Mouse (Mus musculus): Measurements from ENCODE around the gene Fbxo36. TPM values are rescaled to one million over a fixed set of nuclear protein-coding genes. Genes with fewer than 3 reads are reported as not detected.

Fbxo36 gene
- polyA plus RNA-seq, 1 experiment from 2014 or later = 7.0 TPM

GRCm38 (mm10) chr1:84918865-84919264 is 79.2 kb downstream of the Fbxo36 start:
- Histone ChIP-seq H3K4me1 (peaks cover 6% of the 10 kb centered on the region; the same call in 1 of the 2 replicates), H3K27ac (no peak overlapping the region), H3K9me3 (no peaks in the 10 kb centered on the region), H3K36me3 (no peaks in the 10 kb centered on the region), H3K4me3 (no peak overlapping the region), H3K27me3 (ENCODE audit: insufficient read depth, poor library complexity, severe bottlenecking) (no peaks in the 10 kb centered on the region)
- WGBS = 84% methylated on average over 3 of the region's 3 CpGs
- DNase-seq (ENCODE audit: low spot score) = no peak

GRCm38 (mm10) chr1:84923432-84923831 is 83.8 kb downstream of the Fbxo36 start:
- no peaks in the 10 kb centered on the region for H3K27me3 ChIP-seq (ENCODE audit: insufficient read depth, poor library complexity, severe bottlenecking)
- no peaks in the 10 kb centered on the region for H3K36me3 ChIP-seq
- no peak overlapping the region for H3K4me3 ChIP-seq
- no peaks in the 10 kb centered on the region for H3K9me3 ChIP-seq
- peaks cover 8% of the 10 kb centered on the region; the same call in 1 of the 2 replicates for H3K4me1 ChIP-seq
- DNase-seq (ENCODE audit: low spot score) = no peak
- WGBS = 60% methylated on average over 2 of the region's 2 CpGs
- H3K27ac ChIP-seq = no peak overlapping the region

GRCm38 (mm10) chr1:84924134-84924533 is 84.5 kb downstream of the Fbxo36 start:
- H3K4me1 ChIP-seq = peaks cover 8% of the 10 kb centered on the region; the same call in 1 of the 2 replicates
- WGBS = 71% methylated on average over 6 of the region's 6 CpGs
- no peaks in the 10 kb centered on the region for H3K9me3 ChIP-seq
- H3K36me3 ChIP-seq = no peaks in the 10 kb centered on the region
- no peak overlapping the region for H3K4me3 ChIP-seq
- no peaks in the 10 kb centered on the region for H3K27me3 ChIP-seq (ENCODE audit: insufficient read depth, poor library complexity, severe bottlenecking)
- no peak for DNase-seq (ENCODE audit: low spot score)
- no peak overlapping the region for H3K27ac ChIP-seq

- Histone ChIP-seq H3K36me3 (no peaks in the 10 kb centered on the region), H3K27me3 (ENCODE audit: insufficient read depth, poor library complexity, severe bottlenecking) (no peaks in the 10 kb centered on the region), H3K4me1 (peaks cover 8% of the 10 kb centered on the region; the same call in 1 of the 2 replicates), H3K4me3 (no peak overlapping the region), H3K9me3 (no peaks in the 10 kb centered on the region), H3K27ac (no peak overlapping the region)
- no peak for DNase-seq (ENCODE audit: low spot score)
- WGBS = 69% methylated on average over 9 of the region's 9 CpGs
Measured at GRCm38 (mm10) chr1:84925599-84925998, 86.0 kb downstream of the Fbxo36 start.

DNA sequence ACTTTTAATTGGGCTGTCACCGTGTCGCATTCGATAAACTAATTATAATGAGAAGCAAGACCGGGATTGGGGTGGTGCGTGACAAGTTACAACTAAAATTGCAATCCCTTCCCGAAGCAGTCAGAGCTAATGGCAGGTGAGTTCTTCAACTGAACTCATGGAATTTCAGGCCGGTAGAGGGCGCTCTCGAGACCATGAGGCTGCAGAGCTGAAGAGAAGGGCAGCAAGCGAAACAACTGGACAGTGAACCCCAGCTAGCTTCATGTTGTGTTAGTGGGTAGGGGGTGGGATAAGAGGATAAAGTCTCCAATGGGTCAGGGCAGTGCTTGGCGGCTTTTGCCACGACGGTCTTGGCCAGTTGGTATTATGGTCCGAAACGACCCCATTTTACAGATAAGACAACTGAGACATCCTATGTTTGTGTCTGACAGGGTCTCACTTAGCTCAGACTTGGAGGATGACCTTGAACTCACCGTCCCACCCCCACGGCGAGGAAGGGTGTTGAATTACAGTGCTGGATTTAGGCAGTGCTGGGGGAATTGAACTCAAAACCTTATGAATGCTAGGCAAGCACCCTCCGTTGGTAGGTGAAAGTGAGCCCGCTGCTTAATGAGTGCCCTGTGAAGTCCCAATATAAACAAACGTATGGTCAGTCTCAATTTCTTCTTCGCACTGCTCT is 94.0 kb downstream of the Fbxo36 start:
- H3K9me3 ChIP-seq = no peaks in the 10 kb centered on the region
- no peak for DNase-seq (ENCODE audit: low spot score)
- H3K4me1 ChIP-seq = peaks cover 5% of the 10 kb centered on the region; the same call in 1 of the 2 replicates
- H3K4me3 ChIP-seq = peak overlapping the region; percentile 72
- H3K27ac ChIP-seq = no peak overlapping the region
- H3K27me3 ChIP-seq (ENCODE audit: insufficient read depth, poor library complexity, severe bottlenecking) = peaks cover 34% of the 10 kb centered on the region
- no peaks in the 10 kb centered on the region for H3K36me3 ChIP-seq
- WGBS = 11% methylated on average over 22 of the region's 22 CpGs

- DNase-seq (ENCODE audit: low spot score) = no peak
- 1% methylated on average over 12 of the region's 12 CpGs for WGBS
- H3K27ac ChIP-seq = 0 out of 2 replicates have a peak overlapping the region, but pooled peaks have one; percentile 63
Measured at GRCm38 (mm10) chr1:84934151-84934502, 94.5 kb downstream of the Fbxo36 start.

DNA sequence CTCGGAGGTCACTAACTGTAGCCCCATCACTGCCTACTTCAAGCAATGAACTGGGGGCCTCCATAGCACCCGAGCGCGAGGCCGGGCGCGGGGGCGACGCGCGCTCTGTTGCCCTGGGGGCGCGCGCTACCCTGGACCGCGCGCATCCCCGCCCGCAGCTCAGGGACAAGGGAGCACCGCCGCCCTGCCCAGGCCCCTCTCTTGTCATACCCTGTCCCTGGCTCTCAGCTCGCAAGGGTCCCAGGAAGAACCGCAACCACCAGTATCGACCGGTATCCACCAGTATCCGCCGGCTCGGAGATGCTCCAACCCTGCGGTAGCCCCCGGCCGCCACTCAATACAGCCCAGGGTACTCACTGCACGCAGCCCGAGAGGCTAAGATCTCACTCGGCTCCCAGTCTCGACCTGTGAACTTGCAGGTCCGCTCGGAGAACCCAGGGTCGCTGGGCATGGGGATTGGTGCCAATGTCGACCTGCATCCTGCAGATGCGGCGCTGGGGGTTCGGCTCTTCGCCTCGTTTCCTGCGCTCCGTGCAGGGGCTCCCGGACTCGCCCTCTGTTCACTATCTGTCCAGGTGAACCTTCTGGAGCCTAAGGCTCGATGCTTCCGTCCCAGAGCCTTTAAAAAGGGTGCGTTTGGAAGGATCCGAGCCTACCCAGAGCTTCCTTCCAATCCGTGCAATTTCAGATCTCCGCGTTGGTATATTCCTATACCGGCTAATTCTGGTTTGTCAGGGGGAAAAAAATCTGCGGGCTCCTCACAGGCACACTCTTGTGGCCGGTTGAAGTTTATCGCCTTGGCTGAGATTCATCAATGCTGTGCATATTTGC is 95.1 kb downstream of the Fbxo36 start, which contains the start of gene Slc16a14:
Gene Slc16a14 (minus strand): TSS at position 632 of the 831 bp plus-strand sequence.
- H3K27ac ChIP-seq = peak within 1 kb of the TSS; percentile 63; the same call in 1 of the 2 replicates

More at GRCm38 (mm10) chr1:84934151-84934502, 94.5 kb downstream of the Fbxo36 start:
- Histone ChIP-seq H3K9me3 (no peaks in the 10 kb centered on the region), H3K36me3 (no peaks in the 10 kb centered on the region), H3K27me3 (ENCODE audit: insufficient read depth, poor library complexity, severe bottlenecking) (peaks cover 34% of the 10 kb centered on the region), H3K4me3 (peak overlapping the region; percentile 72), H3K4me1 (peaks cover 5% of the 10 kb centered on the region; the same call in 1 of the 2 replicates)

GRCm38 (mm10) chr1:84935668-84936067 is 96.0 kb downstream of the Fbxo36 start:
- H3K36me3 ChIP-seq = no peaks in the 10 kb centered on the region

More for the DNA sequence above, 95.1 kb downstream of the Fbxo36 start, which contains the start of gene Slc16a14:
- DNase-seq (ENCODE audit: low spot score) = peak; percentile 79
- Histone ChIP-seq H3K27me3 (ENCODE audit: insufficient read depth, poor library complexity, severe bottlenecking) (peaks cover 34% of the 10 kb centered on the region), H3K9me3 (no peaks in the 10 kb centered on the region), H3K4me1 (peaks cover 5% of the 10 kb centered on the region; the same call in 1 of the 2 replicates), H3K36me3 (no peaks in the 10 kb centered on the region), H3K4me3 (peak within 1 kb of the TSS; percentile 72)
- WGBS = under 1% methylated on average over 59 of the region's 59 CpGs

GRCm38 (mm10) chr1:84936716-84937510 is 97.3 kb downstream of the Fbxo36 start:
- no peak for DNase-seq (ENCODE audit: low spot score)
- 86% methylated on average over 19 of the region's 19 CpGs for WGBS
- no peak overlapping the region for H3K4me3 ChIP-seq
- no peaks in the 10 kb centered on the region for H3K36me3 ChIP-seq
- peaks cover 5% of the 10 kb centered on the region; the same call in 1 of the 2 replicates for H3K4me1 ChIP-seq
- no peak overlapping the region for H3K27ac ChIP-seq
- no peaks in the 10 kb centered on the region for H3K9me3 ChIP-seq
- H3K27me3 ChIP-seq (ENCODE audit: insufficient read depth, poor library complexity, severe bottlenecking) = peaks cover 34% of the 10 kb centered on the region

More at GRCm38 (mm10) chr1:84935668-84936067, 96.0 kb downstream of the Fbxo36 start:
- Histone ChIP-seq H3K9me3 (no peaks in the 10 kb centered on the region), H3K27ac (no peak overlapping the region), H3K4me1 (peaks cover 5% of the 10 kb centered on the region; the same call in 1 of the 2 replicates), H3K4me3 (no peak overlapping the region), H3K27me3 (ENCODE audit: insufficient read depth, poor library complexity, severe bottlenecking) (peaks cover 34% of the 10 kb centered on the region)
- no peak for DNase-seq (ENCODE audit: low spot score)
- 68% methylated on average over 9 of the region's 9 CpGs for WGBS

DNA sequence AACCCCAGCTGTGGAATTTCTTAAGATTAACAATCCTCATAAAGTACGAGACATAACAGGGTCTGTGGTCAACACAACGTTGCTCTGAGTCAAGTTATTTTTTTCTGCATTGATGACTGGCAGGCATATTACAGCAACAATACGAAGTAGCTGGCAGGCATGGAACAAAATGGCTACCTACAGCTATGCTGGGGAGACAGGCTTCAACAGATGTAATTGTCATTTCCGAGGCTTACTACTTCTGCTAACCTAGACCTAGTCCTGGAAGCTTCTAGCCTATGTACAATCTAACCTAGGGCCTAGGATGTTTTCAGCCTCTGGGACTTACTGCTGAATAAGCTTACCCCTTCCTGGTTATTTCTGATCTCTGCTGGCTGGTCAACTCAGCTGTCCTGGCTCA is 99.8 kb downstream of the Fbxo36 start:
- Histone ChIP-seq H3K36me3 (no peaks in the 10 kb centered on the region), H3K4me1 (peaks cover 1% of the 10 kb centered on the region; the same call in 1 of the 2 replicates), H3K27me3 (ENCODE audit: insufficient read depth, poor library complexity, severe bottlenecking) (peaks cover 19% of the 10 kb centered on the region; the same call in 1 of the 2 replicates), H3K9me3 (no peaks in the 10 kb centered on the region), H3K4me3 (no peak overlapping the region), H3K27ac (no peak overlapping the region)
- DNase-seq (ENCODE audit: low spot score) = no peak
- 76% methylated on average over 4 of the region's 4 CpGs for WGBS

DNA sequence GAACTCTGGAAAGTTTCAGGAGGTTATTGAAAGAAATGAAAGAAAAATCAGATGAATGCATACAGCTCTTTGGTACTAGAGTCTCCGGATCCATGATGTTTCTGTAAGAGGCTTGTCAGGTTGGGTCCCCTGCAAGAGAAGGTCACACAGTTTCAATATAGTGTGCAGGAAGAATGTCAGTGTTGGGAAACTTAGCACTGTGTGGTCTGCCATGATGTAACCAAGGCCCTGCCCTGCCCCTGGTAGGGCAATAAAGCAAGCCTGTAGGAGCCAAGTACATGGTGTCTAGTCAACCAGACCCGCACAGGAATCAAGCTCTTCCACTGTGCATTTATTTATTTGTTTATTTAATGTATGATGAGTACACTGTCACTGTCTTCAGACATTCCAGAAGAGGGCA is 100.7 kb downstream of the Fbxo36 start:
- 90% methylated on average over 2 of the region's 2 CpGs for WGBS
- Histone ChIP-seq H3K36me3 (no peaks in the 10 kb centered on the region), H3K4me3 (no peak overlapping the region), H3K4me1 (no peaks in the 10 kb centered on the region), H3K27ac (no peak overlapping the region), H3K27me3 (ENCODE audit: insufficient read depth, poor library complexity, severe bottlenecking) (peaks cover 12% of the 10 kb centered on the region; the same call in 1 of the 2 replicates), H3K9me3 (no peaks in the 10 kb centered on the region)
- DNase-seq (ENCODE audit: low spot score) = no peak

DNA sequence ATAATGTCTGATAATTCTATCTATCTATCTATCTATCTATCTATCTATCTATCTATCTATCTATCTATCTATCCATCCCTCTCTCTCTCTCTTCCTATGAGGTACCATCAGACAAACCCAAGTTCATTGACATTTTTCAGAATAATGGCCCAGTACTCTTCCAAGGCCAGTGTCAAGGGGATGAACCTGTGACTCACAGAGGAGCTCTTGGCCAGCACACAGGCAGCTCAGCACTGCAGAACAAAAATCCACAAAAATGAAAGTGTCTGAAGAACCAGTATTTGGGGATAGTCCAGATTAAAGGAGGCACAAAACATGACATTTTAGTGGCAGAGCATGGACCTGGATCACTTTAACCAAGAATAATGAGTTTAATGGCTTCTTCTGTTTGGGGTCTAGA is 103.0 kb downstream of the Fbxo36 start:
- H3K27ac ChIP-seq = no peak overlapping the region
- no peak for DNase-seq (ENCODE audit: low spot score)
- no peak overlapping the region for H3K4me3 ChIP-seq
- no peaks in the 10 kb centered on the region for H3K27me3 ChIP-seq (ENCODE audit: insufficient read depth, poor library complexity, severe bottlenecking)
- H3K4me1 ChIP-seq = no peaks in the 10 kb centered on the region
- no peaks in the 10 kb centered on the region for H3K9me3 ChIP-seq
- no peaks in the 10 kb centered on the region for H3K36me3 ChIP-seq

Data from heart, embryonic 10.5 days (tissue).